Mouse (Mus musculus): Measurements from ENCODE around the gene Dgke. TPM values are rescaled to one million over a fixed set of nuclear protein-coding genes. Genes with fewer than 3 reads are reported as not detected.

Gene Dgke
- total and polyA plus RNA-seq, 3 experiments = 4.8 to 17.0 (median 13.4) TPM

- dilution Hi-C loops (cut with MboI; ENCODE audit: extremely low pct_ligation_motif_present, extremely low pct_unique_long_range_greater_than_20kb, low sequenced_read_pairs) = no loop called here
- peak overlapping the region; percentile 16; the same call in 1 of the 2 replicates for H3K9ac ChIP-seq (ENCODE audit: insufficient read depth, low read depth)
- H3K9me3 ChIP-seq (replicated peaks; ENCODE audit: low read length) = peaks cover 9% of the 10 kb centered on the region
- peak overlapping the region; percentile 40 for H3K27ac ChIP-seq (ENCODE audit: insufficient read depth, low read depth)
- H3K79me2 ChIP-seq (replicated peaks; ENCODE audit: control insufficient read depth, extremely low read depth, insufficient read depth, poor library complexity, severe bottlenecking) = no peaks in the 10 kb centered on the region
- in situ Hi-C loops (cut with MboI; ENCODE audit: low pct_ligation_motif_present, low pct_unique_long_range_greater_than_20kb, low sequenced_read_pairs) = no loop called here
- TF ChIP-seq POLR2AphosphoS2 (IDR thresholded peaks at IDR 0.05; ENCODE audit: low read depth, low read length) (peak; percentile 38; the same call in 1 of the 2 replicates), TCF12 (IDR thresholded peaks at IDR 0.05; ENCODE audit: low read depth, low read length) (peak; percentile 100), BHLHE40 (IDR thresholded peaks at IDR 0.05; ENCODE audit: low read depth, low read length) (peak; percentile 97), GABPA (IDR thresholded peaks at IDR 0.05; ENCODE audit: insufficient replicate concordance, low read depth, low read length) (no peak), SIN3A (IDR thresholded peaks at IDR 0.05; ENCODE audit: low read length) (peak; percentile 92), USF2 (conservative IDR thresholded peaks at IDR 0.05; ENCODE audit: low read depth, low read length) (no peak), JUND (conservative IDR thresholded peaks at IDR 0.05; ENCODE audit: low read depth, low read length) (peak; percentile 67), MAFK (IDR thresholded peaks at IDR 0.05; ENCODE audit: insufficient replicate concordance, low read length) (peak; percentile 86), UBTF (IDR thresholded peaks at IDR 0.05; ENCODE audit: low read depth, low read length) (peak; percentile 38; the same call in 1 of the 2 replicates), NELFE (IDR thresholded peaks at IDR 0.05; ENCODE audit: low read depth, low read length) (peak; percentile 47), EP300 (IDR thresholded peaks at IDR 0.05; ENCODE audit: low read length) (peak; percentile 99), MXI1 (IDR thresholded peaks at IDR 0.05; ENCODE audit: low read depth, low read length) (peak; percentile 64; the same call in 1 of the 2 replicates), ZMIZ1 (IDR thresholded peaks at IDR 0.05; ENCODE audit: low read depth, low read length) (peak; percentile 66), MAX (IDR thresholded peaks at IDR 0.05; ENCODE audit: low read length) (peak; percentile 85), SMC3 (IDR thresholded peaks at IDR 0.05; ENCODE audit: low read depth, low read length) (0 out of 2 replicates have a peak, but pooled peaks have one; percentile 7), CHD1 (IDR thresholded peaks at IDR 0.05; ENCODE audit: low read depth, low read length) (0 out of 2 replicates have a peak, but pooled peaks have one; percentile 28), KAT2A (IDR thresholded peaks at IDR 0.05; ENCODE audit: insufficient replicate concordance, low read length) (0 out of 2 replicates have a peak, but pooled peaks have one; percentile 41), POLR2A (IDR thresholded peaks at IDR 0.05; ENCODE audit: low read depth, low read length) (no peak; the same call in 1 of the 2 replicates), IRF4 (IDR thresholded peaks at IDR 0.05; ENCODE audit: low read depth, low read length) (peak; percentile 98), HCFC1 (IDR thresholded peaks at IDR 0.05; ENCODE audit: low read depth, low read length) (peak; percentile 40; the same call in 1 of the 2 replicates), MYC (IDR thresholded peaks at IDR 0.05; ENCODE audit: low read depth, low read length) (peak; percentile 95), ZKSCAN1 (IDR thresholded peaks at IDR 0.05; ENCODE audit: borderline replicate concordance, low read depth, low read length) (no peak), USF1 (IDR thresholded peaks at IDR 0.05; ENCODE audit: low read depth, low read length) (no peak), NRF1 (IDR thresholded peaks at IDR 0.05; ENCODE audit: low read depth, low read length) (0 out of 2 replicates have a peak, but pooled peaks have one; percentile 7), MEF2A (IDR thresholded peaks at IDR 0.05; ENCODE audit: borderline replicate concordance, low read depth, low read length) (peak; percentile 92), CTCF (conservative IDR thresholded peaks at IDR 0.05 in 1 of 2, IDR thresholded peaks at IDR 0.05 in 1 of 2; ENCODE audit: low read depth in 2 of 2, low read length in 2 of 2) (no peak), JUN (IDR thresholded peaks at IDR 0.05; ENCODE audit: insufficient read depth, low read depth, low read length) (peak; percentile 48), CHD2 (IDR thresholded peaks at IDR 0.05; ENCODE audit: low read length) (peak; percentile 94), RCOR1 (conservative IDR thresholded peaks at IDR 0.05; ENCODE audit: low read depth, low read length) (peak; percentile 99), MAZ (IDR thresholded peaks at IDR 0.05; ENCODE audit: low read depth, low read length) (peak; percentile 87), ETS1 (conservative IDR thresholded peaks at IDR 0.05; ENCODE audit: low read depth, low read length) (peak; percentile 91), E2F4 (IDR thresholded peaks at IDR 0.05; ENCODE audit: insufficient replicate concordance, low read depth, low read length) (peak; percentile 83; the same call in 1 of the 2 replicates), ZC3H11A (IDR thresholded peaks at IDR 0.05; ENCODE audit: low read depth, low read length) (no peak)
- H3K4me1 ChIP-seq (ENCODE audit: control insufficient read depth in 1 of 2, insufficient read depth in 2 of 2) = peaks cover 23 to 54% of the 10 kb centered on the region in 2 experiments
- no peaks in the 10 kb centered on the region for H3K36me3 ChIP-seq (replicated peaks in 1 of 2; ENCODE audit: control insufficient read depth in 1 of 2, insufficient read depth in 1 of 2, low read length in 1 of 2)
- H3K27me3 ChIP-seq (replicated peaks) = no peaks in the 10 kb centered on the region
- H3K4me2 ChIP-seq (ENCODE audit: insufficient read depth, low read depth, poor library complexity, severe bottlenecking) = peak overlapping the region; percentile 14; the same call in 1 of the 2 replicates
- no peak overlapping the region for H3K4me3 ChIP-seq (replicated peaks in 1 of 3; ENCODE audit: low read depth in 2 of 3, low read length in 2 of 3, poor library complexity in 1 of 3)
- DNase-seq (ENCODE audit: extremely low read depth) = peak; percentile 93
These were observed 12.5 kb upstream of the Dgke start for GRCm38 (mm10) chr11:89078996-89079680.
